Mouse (Mus musculus) heart, postnatal 36 days (tissue): ENCODE measurements around the gene Bcas3. TPM values are rescaled to one million over a fixed set of nuclear protein-coding genes. Genes with fewer than 3 reads are reported as not detected.

Experiments used
- DNase-seq, 2 experiments: peaks; one replicate each; pipeline ENCODE4 v3.0.0; 2021 to 2022
- intact Hi-C: fragments of 180-260 bp; cut with DNase I; formaldehyde crosslinking; loops from one replicate; pipeline ENCODE4 v1.15.1; 2025
- total RNA-seq, 2 experiments: library from RNA; stranded (reverse); gene quantifications; 2 replicates each; pipeline ENCODE4 v1.2.3; 2021

Bcas3 gene
- total RNA-seq, 2 experiments from 2014 or later: 35.8 to 48.8 TPM

DNA sequence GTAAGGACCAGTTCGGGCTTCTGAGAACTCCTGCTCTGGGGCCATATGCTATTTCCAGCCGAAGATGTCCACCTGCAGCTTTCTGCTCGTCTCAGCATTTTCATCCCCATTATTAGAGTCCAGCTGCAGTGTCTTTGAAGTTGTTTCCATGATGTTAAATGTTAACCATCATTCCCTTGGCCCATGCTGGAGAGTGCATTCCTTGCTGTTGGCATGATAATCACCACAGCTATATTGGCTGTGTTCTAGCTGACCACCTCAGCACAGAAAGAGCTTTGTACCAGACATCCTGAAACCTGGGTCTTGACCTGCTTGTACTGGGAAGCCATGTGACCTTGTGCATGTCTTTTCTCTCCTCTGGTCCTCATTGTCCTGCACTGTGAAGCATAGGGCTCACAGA lies 410.7 kb downstream of the Bcas3 start:
- DNase-seq: no peak
- intact Hi-C loops: loop anchor here (5.0 kb wide), 1 partner anchor 151 kb away; no protein-coding TSS in a partner anchor

DNA sequence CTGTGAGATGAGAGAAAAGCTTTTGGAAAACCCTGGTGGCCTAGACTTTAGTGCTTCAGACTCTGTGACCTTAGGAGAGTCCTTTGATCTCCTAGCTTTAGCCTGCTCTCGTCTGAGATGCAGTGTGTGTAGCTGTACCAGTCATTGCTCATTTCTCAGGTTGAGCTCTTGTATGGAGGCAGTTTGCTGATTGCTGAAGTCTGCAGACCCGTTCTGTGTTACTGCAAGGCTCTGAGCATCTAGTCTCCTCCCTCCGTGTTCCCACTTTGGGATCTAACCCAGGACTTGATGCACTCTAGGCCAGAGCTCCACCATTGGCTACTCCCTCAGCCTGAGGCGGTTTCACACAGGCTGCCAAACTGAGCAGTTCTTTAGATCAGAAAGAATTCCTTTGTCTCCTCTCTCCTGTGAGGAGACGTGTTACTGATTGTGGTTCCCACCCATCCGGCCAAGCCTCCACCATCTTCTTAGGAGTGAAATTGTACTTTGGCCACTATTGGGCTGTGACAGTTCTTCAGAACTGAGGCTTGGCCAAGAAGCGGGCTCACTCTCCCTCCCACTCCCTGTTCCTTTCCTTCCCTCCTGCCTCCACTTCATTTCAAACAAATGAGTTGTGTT lies 413.2 kb downstream of the Bcas3 start:
- intact Hi-C loops: no loop called here
- DNase-seq: peak; percentile 35

DNA sequence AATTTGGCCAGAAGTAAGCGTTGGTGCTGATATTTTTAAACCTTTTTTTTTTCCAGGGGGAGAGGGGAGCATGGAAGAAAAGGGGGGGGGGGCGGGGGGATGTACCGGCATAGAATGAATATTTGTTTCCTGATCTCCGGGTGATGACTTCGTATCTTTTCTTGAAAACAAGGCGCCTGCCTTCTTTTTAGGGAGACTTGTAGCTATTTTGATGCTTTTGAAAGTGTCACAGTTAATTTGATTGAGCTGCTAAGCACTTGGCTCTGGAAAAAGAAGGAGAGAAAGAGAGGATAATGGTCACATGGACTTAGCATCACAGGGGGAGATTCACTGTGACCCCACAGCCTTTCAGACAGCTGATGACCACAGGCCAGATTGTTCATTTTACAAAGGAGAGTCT lies 413.8 kb downstream of the Bcas3 start:
- intact Hi-C loops: no loop called here

DNA sequence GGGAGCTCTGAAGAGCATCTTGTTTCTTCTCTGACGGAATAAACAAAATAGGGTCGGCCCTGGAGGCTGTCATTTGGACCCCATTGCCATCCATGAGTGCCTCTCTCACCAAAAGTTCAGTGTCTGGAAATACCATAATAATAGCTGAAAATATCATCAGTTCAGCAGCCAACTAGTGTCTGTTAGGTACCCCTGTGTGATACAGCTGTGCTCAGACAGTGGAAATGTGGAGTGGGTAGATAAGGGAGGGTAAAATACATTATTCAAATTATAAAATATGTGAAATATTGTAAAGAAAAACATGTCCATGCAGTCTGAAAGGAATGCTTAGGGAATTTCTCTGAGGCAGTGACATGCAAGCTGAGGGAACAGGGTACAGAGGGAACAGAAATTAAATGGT lies 416.8 kb downstream of the Bcas3 start:
- DNase-seq: no peak
- intact Hi-C loops: no loop called here

More for the DNA sequence above, 413.8 kb downstream of the Bcas3 start:
- DNase-seq: no peak

DNA sequence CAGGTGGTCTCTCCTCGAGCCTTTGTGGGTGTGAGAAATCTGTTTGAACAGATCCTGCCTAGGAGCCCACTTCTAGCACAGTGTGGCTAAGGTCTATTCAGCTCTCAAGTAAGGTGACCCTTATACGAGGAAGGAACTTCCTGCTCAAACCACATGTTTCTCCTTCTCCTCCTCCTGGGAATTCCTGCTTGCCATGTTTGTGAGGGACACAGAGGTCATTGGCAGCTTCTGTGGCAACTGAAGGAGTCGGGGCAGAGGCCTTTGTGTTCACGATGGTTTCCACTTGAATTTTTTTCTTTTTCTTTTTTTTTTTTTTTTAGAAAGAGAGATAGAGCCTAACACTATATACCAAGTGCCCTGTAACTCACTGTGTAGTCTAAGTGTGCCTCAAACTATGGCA lies 420.4 kb downstream of the Bcas3 start:
- intact Hi-C loops: no loop called here
- DNase-seq: no peak

DNA sequence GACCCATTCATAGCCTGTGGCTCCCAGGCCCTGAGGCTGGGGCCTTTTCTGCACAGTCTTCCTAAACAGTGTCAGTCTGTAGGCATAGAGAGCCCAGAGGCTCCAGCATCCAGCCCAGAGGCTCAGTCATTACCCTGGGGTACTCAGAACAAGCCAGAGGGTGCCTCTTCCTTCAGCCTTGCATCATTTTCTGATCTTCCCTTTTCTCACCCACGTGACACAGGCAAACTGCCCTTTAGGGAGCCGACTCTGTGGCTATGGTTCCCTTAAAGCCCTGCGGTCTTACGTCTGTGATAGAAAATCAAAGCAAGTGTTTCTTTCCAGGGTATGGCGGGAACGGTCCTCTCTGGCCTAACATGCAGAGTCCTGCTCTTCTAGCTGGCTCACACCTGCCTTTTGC lies 421.7 kb downstream of the Bcas3 start:
- intact Hi-C loops: no loop called here
- no peak for DNase-seq

DNA sequence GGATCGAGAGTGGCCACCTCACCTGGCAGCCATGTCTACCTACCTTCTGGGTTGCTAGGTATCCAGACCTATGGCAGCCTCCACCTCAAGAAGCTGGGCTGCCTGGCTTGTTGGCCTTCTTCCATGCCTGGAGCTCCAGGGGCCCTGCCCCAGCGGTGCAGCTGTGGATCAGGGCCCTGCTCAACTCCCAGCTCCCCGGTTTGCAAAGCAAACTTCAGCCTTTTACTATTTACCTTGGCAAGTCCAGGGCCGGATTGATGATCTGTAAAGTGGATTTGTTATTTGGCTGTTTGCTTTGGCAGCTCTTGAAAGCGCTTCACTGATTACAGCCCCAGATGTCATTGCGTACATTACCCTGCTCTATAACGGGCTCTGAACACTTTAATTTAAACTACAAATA lies 422.5 kb downstream of the Bcas3 start:
- intact Hi-C loops: no loop called here
- no peak for DNase-seq

DNA sequence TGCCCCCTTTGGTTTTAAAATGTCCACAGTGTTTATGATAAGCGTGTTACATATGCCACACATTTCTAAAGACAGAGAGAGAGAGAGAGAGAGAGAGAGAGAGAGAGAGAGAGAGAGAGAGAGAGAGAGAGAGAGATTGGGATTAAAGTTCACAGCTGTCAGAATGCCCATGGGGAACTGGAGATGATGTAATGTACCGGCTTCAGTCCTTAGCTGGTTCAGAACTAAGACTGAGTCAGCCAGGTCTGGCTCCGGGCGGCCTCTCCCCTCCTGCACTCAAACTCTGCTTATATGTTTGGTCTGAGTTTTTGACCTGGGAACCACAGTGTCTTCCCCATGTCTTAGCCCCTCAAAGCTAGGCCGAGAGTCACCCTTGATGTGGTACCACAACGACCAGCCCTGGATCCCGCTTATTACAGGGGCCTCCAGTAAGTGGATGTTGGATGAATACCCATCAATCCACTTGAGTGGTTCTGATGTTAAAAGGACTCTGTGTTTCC lies 423.9 kb downstream of the Bcas3 start:
- intact Hi-C loops: no loop called here
- no peak for DNase-seq

DNA sequence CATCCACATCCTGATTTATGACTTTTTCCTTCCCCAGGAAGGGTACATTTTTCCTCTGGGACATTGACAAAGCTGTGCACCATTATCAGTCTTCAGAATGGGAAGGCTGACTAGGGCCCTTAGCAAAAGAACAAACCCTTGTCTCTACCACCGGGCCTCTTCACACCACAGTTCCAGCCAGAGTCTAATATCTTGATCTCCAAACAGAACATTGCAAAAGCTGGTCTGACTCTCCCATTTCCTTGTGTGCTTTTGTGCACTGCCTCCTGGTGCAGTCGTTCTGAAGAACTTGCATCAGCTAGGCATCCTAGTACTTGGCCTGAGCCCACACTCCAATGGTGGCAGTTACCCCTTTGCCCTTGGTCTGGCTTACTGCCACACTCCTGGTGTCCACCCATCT lies 425.0 kb downstream of the Bcas3 start:
- no peak for DNase-seq
- intact Hi-C loops: no loop called here

DNA sequence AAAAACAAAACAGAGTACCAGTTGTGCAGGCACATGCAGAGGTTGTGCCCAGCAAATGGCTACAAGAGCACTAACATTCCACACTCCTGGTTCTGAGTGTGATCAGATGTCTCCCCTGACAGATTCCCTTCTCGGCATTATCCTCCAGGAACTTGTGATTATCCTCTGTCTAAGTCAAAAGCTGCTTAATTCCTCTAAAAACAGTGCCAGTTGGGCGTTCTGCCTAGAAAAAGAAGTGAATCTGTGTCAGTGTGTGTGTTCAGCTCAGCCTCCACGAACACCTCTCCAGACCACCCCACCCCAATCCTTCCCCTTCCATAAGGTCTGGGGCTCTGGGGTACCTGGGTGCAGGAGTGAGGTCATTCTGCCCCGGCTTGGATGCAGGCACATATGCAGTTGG lies 427.3 kb downstream of the Bcas3 start:
- no peak for DNase-seq
- intact Hi-C loops: no loop called here

DNA sequence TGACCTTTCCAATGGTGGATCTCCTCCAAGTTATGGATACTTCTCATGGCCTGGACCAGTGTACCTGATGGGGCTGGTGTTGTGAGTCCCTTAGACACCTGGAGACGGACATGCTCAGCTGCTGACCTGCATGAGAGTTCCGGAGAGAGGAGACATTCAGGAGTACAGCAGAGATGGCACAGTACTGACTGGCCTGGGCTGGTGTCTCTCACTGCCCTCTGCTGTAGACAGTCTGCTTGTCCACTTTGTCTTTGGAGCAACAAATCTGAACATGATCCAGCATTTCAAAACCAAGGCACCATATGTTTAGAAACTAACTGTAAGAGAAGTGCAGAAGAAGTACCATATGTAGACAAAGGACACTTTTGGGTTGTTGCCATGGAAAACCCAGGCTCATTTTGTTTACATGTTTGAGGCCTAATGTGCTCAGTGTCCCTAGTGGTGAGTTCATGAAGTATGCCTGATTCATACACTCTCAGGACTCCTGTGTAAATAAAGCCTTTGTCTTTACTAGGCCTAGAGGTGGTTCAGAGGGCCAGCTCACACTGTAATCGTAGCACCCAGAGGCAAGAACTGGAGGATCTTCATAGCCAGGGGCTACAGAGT lies 433.2 kb downstream of the Bcas3 start:
- DNase-seq: no peak
- intact Hi-C loops: no loop called here

DNA sequence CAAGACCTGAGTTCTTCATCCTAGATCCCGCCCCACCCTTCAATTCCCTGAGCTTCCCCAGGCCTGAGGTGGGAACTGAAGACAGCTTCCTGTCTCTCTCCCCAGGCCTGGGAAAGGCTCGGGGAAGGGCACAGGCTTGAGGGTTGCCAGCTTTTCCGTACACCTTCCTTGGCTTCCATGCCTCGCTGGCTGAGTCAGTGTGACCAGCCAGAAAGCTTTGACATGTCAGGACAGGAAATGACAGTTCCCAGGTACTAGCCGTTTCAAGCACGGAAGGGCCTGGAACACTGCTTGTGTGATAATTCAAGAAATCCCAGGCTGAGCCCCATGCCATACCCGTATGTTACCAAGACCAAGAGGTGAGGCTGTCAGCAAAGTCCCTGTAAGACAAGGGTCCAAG lies 436.8 kb downstream of the Bcas3 start:
- intact Hi-C loops: no loop called here
- DNase-seq: no peak

DNA sequence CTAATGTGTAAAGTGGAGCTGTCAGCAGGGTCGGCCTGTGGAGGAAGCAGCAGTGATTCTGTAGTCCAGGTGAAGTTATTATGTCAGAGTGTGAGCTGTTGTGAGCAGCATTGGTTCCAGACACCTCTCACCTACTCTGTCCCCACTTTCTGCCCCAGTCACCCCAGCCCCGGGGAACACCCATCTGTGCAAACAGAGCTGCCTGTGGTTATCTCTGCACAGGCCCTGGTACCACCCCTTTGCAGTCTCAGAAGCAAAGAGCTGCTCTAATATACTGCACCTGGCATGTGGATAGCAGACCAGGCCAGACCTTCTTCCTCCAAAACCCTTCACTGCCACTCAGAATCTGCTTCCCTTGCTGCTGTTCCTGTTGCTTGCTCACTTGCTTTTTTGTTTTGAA lies 437.3 kb downstream of the Bcas3 start:
- intact Hi-C loops: no loop called here
- no peak for DNase-seq

DNA sequence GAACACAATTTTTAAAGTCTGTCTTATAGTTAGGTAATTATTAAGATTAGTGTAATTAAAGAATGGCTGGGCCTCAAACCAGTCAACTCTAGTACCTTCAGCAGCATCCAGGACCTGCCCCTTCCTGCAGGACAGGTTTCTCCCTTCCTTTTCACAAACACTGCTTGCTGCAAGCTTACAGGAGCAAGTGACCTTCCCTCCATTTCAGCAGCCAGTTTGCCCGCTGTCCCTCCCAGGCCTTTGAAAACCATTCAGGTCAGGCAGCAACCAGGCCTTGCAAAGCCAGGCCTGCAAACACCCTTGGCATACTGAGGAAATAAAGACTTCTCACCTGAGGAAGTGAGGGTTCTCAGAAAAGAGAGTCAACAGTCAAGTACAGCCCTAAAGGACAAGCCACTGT lies 438.2 kb downstream of the Bcas3 start:
- DNase-seq: no peak
- intact Hi-C loops: no loop called here

DNA sequence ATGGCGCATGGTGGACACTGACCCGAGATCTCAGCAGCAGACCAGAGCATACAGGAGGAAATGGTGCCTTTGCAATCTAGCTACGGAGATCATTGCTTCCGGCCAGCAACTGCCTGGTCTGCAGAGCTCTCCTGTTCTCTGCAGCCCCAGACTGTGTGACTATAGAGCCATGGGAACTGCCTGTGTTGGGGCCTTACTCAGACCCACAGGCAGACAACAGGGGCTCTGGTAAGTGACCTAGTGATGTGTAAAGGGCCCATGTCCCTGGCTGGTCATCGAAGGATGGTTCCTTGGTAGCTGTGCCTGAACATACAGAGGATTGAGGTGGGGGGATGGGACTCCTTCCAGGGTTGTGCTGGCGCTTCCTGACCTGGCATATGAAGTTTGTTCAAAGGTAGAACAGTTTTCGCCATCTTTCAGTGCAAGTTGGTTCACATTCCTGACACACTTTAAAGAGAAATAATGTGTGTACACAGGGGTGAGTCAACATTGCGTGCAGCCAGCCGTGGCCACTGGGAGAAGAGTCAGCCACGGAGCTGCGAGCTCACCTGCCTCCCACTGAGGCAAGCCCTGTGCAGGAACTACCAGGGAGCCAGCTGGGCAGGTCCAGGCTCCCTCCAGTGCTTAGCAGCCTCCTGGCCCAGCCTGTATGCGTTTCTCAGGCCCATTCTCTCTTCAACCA lies 439.7 kb downstream of the Bcas3 start:
- no peak for DNase-seq
- intact Hi-C loops: no loop called here

DNA sequence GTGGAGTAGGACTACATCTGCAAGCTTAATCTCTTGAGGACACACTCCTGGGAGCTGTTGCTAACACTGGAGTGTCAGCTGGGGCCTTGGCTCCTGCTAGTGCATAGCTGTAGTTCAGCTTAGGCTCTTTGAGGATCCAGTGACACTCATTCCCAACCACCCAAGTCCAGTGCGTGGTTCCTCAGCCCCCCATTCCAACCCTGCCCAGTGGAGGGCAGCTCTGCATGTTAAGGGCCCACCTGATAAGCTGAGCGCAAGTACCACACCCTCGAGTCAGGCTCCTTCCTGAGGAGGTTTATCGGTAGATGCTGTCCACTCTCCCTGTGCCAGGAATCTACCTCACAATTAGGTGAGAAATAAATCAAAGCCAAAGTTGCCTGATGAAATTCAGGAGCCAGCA lies 446.5 kb downstream of the Bcas3 start:
- DNase-seq: no peak

DNA sequence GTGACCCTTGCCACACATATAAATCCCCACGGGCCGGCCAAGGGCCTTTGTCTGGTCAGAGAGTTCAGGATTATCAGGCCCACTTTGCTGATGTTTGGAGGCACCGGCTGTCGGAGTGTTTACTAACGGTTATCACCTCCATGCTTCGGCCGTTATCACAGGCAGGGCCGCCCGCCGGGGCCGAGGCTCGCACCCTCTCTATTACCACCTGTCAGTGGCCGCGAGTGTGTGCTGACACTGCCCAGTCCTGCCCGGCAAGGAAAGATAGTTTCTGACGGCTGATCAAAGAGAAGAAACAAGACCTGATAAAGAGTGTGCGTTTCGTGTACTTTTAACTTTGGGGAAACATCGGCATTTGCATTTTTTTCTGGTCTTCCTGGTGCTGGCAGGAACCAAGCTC lies 446.9 kb downstream of the Bcas3 start:
- peak; percentile 50 to 57 for DNase-seq
- intact Hi-C loops: no loop called here

More for the DNA sequence above, 446.5 kb downstream of the Bcas3 start:
- intact Hi-C loops: no loop called here

DNA sequence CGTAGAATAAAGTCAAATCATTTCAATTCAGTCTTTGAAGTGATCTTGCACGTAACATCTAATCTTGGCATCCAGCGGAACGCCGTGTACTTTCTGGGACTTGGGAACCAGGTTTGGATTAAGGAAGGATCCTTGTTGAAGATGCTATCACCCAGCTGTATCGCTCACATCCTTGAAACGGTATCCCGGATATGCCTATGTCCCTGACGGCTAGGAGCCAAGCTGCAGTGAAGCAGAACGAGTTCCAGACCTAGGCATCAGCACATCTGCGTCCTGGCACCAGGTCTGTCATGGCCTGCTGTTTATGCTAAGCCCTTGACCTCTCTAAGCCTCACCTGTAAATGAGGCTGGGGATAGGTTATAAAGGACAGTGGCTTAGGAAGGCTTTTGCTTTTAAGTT lies 447.4 kb downstream of the Bcas3 start:
- intact Hi-C loops: no loop called here
- no peak for DNase-seq

DNA sequence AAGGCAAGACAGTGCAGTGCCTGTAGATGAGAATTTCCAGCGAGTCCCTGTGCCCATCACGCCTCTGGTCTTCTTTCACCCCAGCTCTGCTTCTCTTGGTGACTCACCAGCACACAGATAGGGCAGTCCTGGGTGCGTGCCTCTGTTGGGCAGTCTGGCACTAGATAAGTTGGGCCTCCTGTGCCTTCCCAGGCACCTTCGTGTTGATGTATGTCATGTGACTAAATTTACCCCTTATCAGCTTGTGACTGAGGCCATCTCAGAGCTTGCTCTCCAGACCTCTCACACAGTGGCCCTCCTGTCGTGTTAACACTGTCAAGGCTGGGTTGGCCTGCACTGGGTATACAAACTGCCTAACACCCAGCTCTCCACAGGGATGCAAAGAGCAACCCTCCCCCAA lies 451.1 kb downstream of the Bcas3 start:
- DNase-seq: no peak
- intact Hi-C loops: no loop called here

DNA sequence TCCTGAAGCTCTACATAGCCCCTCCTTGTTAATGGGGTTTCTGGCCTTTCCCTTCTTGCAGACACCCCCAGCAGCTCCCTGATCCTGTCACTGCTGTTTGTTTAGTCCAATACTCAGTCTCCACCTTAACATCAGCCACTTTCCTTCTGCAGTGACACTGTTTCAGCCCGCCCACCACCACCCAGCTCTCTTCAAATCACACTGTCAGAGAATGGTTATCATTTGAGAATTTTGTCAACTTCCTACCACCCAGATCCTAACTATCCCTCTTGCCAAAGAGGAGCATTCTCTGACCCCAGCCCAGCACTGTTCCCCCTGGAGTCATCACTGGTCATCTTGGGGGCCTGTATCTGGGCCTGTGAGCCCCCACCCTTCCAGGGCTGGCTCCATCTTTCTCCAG lies 452.8 kb downstream of the Bcas3 start:
- DNase-seq: no peak
- intact Hi-C loops: no loop called here

DNA sequence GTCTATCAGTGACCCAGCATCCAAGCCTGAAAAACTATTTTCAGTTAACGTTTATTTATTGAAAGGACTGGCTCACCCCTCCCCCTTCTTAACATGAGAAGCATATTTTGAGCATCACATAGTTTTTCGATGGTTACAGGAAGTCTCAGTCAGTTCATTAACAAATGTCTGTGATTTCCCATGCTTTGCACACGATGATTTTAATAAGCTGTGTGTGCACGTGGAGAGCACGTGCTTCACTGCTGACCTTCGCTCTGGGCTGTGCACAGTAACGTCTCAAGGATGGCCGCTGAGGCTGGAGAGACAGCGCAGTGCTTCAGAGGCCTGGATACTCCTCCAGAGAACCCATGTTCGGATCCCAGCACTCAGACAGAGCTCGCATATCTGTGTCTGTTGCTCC lies 454.4 kb downstream of the Bcas3 start:
- DNase-seq: no peak
- intact Hi-C loops: no loop called here

DNA sequence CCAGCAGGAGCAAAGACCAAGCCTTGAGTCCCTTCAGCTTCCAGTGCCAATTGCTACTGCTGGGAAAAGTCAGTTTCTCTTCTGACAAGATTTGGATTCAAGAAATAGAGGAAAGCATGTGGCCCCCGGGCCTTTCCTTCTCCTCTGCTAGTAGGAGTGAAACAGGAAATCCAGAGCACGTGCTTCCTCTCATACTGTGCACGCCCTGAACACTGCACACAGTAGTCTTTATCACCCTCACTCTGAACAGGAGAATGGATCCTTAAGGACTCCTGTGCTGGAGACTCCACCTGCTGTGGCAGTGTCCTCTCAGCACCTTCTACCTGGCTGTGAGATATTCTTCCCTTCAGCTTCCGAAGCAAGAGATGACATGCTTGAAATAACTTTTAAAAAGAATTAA lies 458.3 kb downstream of the Bcas3 start:
- no peak for DNase-seq
- intact Hi-C loops: no loop called here
